Mouse (Mus musculus): ENCODE results near the gene Pebp1.

The Pebp1 gene

GRCm38 (mm10) chr5:117285266-117285665 is 2.2 kb downstream of the Pebp1 start:
- DNase-seq, result peak; percentile 64

GRCm38 (mm10) chr5:117284682-117285081 is 2.7 kb downstream of the Pebp1 start:
- DNase-seq, result no peak

GRCm38 (mm10) chr5:117284029-117284428 is 3.4 kb downstream of the Pebp1 start:
- no peak for DNase-seq

GRCm38 (mm10) chr5:117282360-117282759 is 5.1 kb downstream of the Pebp1 start:
- DNase-seq, result no peak

GRCm38 (mm10) chr5:117281536-117281935 is 5.9 kb downstream of the Pebp1 start:
- DNase-seq, result no peak

GRCm38 (mm10) chr5:117279669-117280050 is 7.8 kb downstream of the Pebp1 start:
- no peak for DNase-seq

- peak; percentile 90 for DNase-seq
Observed at GRCm38 (mm10) chr5:117278809-117279668, 8.4 kb downstream of the Pebp1 start.

- DNase-seq, result no peak
Observed at GRCm38 (mm10) chr5:117277784-117278183, 9.6 kb downstream of the Pebp1 start.

GRCm38 (mm10) chr5:117274817-117275216 is 12.6 kb downstream of the Pebp1 start:
- DNase-seq, result no peak

GRCm38 (mm10) chr5:117271945-117272344 is 15.5 kb downstream of the Pebp1 start:
- no peak for DNase-seq

GRCm38 (mm10) chr5:117269395-117269794 is 18.0 kb downstream of the Pebp1 start:
- DNase-seq, result no peak

- DNase-seq, result no peak
Observed at GRCm38 (mm10) chr5:117268749-117269148, 18.7 kb downstream of the Pebp1 start.

- no peak for DNase-seq
Observed at GRCm38 (mm10) chr5:117267913-117268312, 19.5 kb downstream of the Pebp1 start.

GRCm38 (mm10) chr5:117264701-117265100 is 22.7 kb downstream of the Pebp1 start:
- DNase-seq, result no peak

- DNase-seq, result no peak
Observed at GRCm38 (mm10) chr5:117263566-117263965, 23.9 kb downstream of the Pebp1 start.

- DNase-seq, result peak; percentile 22
Observed at GRCm38 (mm10) chr5:117258276-117258675, 29.1 kb downstream of the Pebp1 start.

GRCm38 (mm10) chr5:117251763-117252162 is 35.7 kb downstream of the Pebp1 start:
- no peak for DNase-seq

- no peak for DNase-seq
Observed at GRCm38 (mm10) chr5:117250796-117251195, 36.6 kb downstream of the Pebp1 start.

GRCm38 (mm10) chr5:117248351-117248750 is 39.1 kb downstream of the Pebp1 start:
- DNase-seq, result no peak

- DNase-seq, result no peak
Observed at GRCm38 (mm10) chr5:117245170-117245569, 42.3 kb downstream of the Pebp1 start.

GRCm38 (mm10) chr5:117242671-117243478 is 44.5 kb downstream of the Pebp1 start:
- DNase-seq, result no peak

GRCm38 (mm10) chr5:117241935-117242531 is 45.4 kb downstream of the Pebp1 start:
- DNase-seq, result no peak

GRCm38 (mm10) chr5:117240761-117241322 is 46.6 kb downstream of the Pebp1 start:
- no peak for DNase-seq

Data from kidney, adult 11 months (tissue).